In genomic region chr7:47830124-47830523, GRCm38 (mm10) we compare ENCODE assay signal across 19 mouse cellular contexts.
DNase-seq lines count a peak whose midpoint lies in the region; ATAC-seq and TF ChIP-seq lines count a peak whose summit lies in the region.
"Had no signal": no experiment of that assay in that cellular context is flagged by ENCODE, and none has a peak within 500 bp of the region (broad histone marks: within the 10 kb centered on the region; RNA-seq: fewer than 3 reads in every experiment).

No protein-coding gene starts in this region.

- DNase-seq in heart, adult 11 months, result peak; percentile 42
- no peak for DNase-seq in heart, adult 9 months (ENCODE audit: low spot score in 2 of 2)
- DNase-seq in lung, embryonic 14.5 days, result peak; percentile 9
- DNase-seq in lung, adult 18-20 months, result no peak
- DNase-seq in retina, postnatal 1 day, result peak; percentile 17
- DNase-seq in gastrocnemius, adult 18-20 months (ENCODE audit: low spot score), result no peak
- DNase-seq in gastrocnemius, postnatal 14 days, result no peak
- DNase-seq: adrenal gland, adult 8-10 months; cerebellum, postnatal 36 days; heart, postnatal 36 days; kidney, adult 8-10 months; liver, embryonic 13.5 days; lung, postnatal 4 days; thymus, adult 18-20 months had no signal

- H3K27ac ChIP-seq in lung, embryonic 14.5 days (ENCODE audit: low read depth), result no peak overlapping the region
- H3K27ac ChIP-seq: forebrain, embryonic 15.5 days; layer of hippocampus, adult 2 months; liver, embryonic 13.5 days; neural tube, embryonic 15.5 days had no signal

- no peaks in the 10 kb centered on the region for H3K4me1 ChIP-seq in lung, embryonic 14.5 days (ENCODE audit: insufficient read depth)
- H3K4me1 ChIP-seq: forebrain, embryonic 15.5 days; liver, embryonic 13.5 days; neural tube, embryonic 15.5 days had no signal

- H3K9me3 ChIP-seq in lung, embryonic 14.5 days (ENCODE audit: low read depth, low read length), result no peaks in the 10 kb centered on the region
- H3K9me3 ChIP-seq: forebrain, embryonic 15.5 days; liver, embryonic 13.5 days had no signal

- WGBS in lung, embryonic 14.5 days, result 32% methylated on average over 2 of the region's 2 CpGs

- no peaks in the 10 kb centered on the region for H3K36me3 ChIP-seq in lung, embryonic 14.5 days (ENCODE audit: insufficient read depth)
- H3K36me3 ChIP-seq: forebrain, embryonic 15.5 days; liver, embryonic 13.5 days; neural tube, embryonic 15.5 days had no signal

- H3K9ac ChIP-seq in lung, embryonic 14.5 days, result no peak overlapping the region
- H3K9ac ChIP-seq: forebrain, embryonic 15.5 days; liver, embryonic 13.5 days; neural tube, embryonic 15.5 days had no signal

- TF ChIP-seq CTCF in lung, embryonic 14.5 days (IDR thresholded peaks at IDR 0.05; ENCODE audit: low read depth), result peak; percentile 52

- ATAC-seq in lung, embryonic 14.5 days (ENCODE audit: insufficient read depth), result no peak
- ATAC-seq in common myeloid progenitor, adult 5-6 weeks (replicated peaks; ENCODE audit: low read depth, poor library complexity, severe bottlenecking), result peak; percentile 54; the same call in 1 of the 2 replicates
- ATAC-seq: forebrain, embryonic 15.5 days had no signal

- no peaks in the 10 kb centered on the region for H3K27me3 ChIP-seq in lung, embryonic 14.5 days (ENCODE audit: insufficient read depth, low read length)
- H3K27me3 ChIP-seq: forebrain, embryonic 15.5 days; liver, embryonic 13.5 days; neural tube, embryonic 15.5 days had no signal

- H3K4me2 ChIP-seq in lung, embryonic 14.5 days, result no peak overlapping the region
- H3K4me2 ChIP-seq: forebrain, embryonic 15.5 days; heart, embryonic 11.5 days; liver, embryonic 13.5 days; neural tube, embryonic 15.5 days had no signal

- H3K4me3 ChIP-seq in lung, embryonic 14.5 days (ENCODE audit: low read depth, low read length), result no peak overlapping the region
- H3K4me3 ChIP-seq: forebrain, embryonic 15.5 days; layer of hippocampus, adult 2 months; liver, embryonic 13.5 days; neural tube, embryonic 15.5 days had no signal

- intact Hi-C loops in gastrocnemius, postnatal 14 days (cut with DNase I; ENCODE audit: low total_unique reads), result no loop called here

Comparison
In these comparisons a context has a peak if more than half of its experiments do, and no peak if none do; other contexts are left out.
1. DNase-seq: peak in heart, adult 11 months (single experiment), lung, embryonic 14.5 days (single experiment) and retina, postnatal 1 day (single experiment); none in heart, adult 9 months (0 of 2), lung, adult 18-20 months (0 of 2), gastrocnemius, adult 18-20 months (single experiment) and gastrocnemius, postnatal 14 days (single experiment).